Mouse (Mus musculus): ENCODE results near the gene Ins2.
A peak's percentile ranks its signal among the peaks of the same experiment; 100 is the strongest.

Ins2 gene

GRCm38 (mm10) chr7:142743281-142743680 is at the start of gene Ins2:
TSS of gene Ins2 (minus strand) at chr7:142743381.
- DNase-seq (ENCODE audit: low spot score), result no peak

- DNase-seq (ENCODE audit: low spot score), result no peak
These were observed 49.6 kb upstream of the Ins2 start for GRCm38 (mm10) chr7:142792650-142793275.

- no peak for DNase-seq (ENCODE audit: low spot score)
These were observed 46.5 kb upstream of the Ins2 start for GRCm38 (mm10) chr7:142789667-142790066.

- peak; percentile 18 for DNase-seq (ENCODE audit: low spot score)
These were observed 5.4 kb downstream of the Ins2 start for GRCm38 (mm10) chr7:142737772-142738171.

GRCm38 (mm10) chr7:142736943-142737490 is 6.2 kb downstream of the Ins2 start:
- peak; percentile 57 for DNase-seq (ENCODE audit: low spot score)

GRCm38 (mm10) chr7:142725973-142726372 is 17.2 kb downstream of the Ins2 start:
- DNase-seq (ENCODE audit: low spot score), result no peak

GRCm38 (mm10) chr7:142720725-142721124 is 22.5 kb downstream of the Ins2 start:
- DNase-seq (ENCODE audit: low spot score), result no peak

- DNase-seq (ENCODE audit: low spot score), result peak; percentile 31
These were observed 28.2 kb downstream of the Ins2 start for GRCm38 (mm10) chr7:142714783-142715498.

- DNase-seq (ENCODE audit: low spot score), result peak; percentile 20
These were observed 36.3 kb downstream of the Ins2 start for GRCm38 (mm10) chr7:142706873-142707272.

GRCm38 (mm10) chr7:142699334-142699860 is 43.8 kb downstream of the Ins2 start:
- no peak for DNase-seq (ENCODE audit: low spot score)

- DNase-seq (ENCODE audit: low spot score), result no peak
These were observed 64.6 kb downstream of the Ins2 start for GRCm38 (mm10) chr7:142678611-142679010.

GRCm38 (mm10) chr7:142675644-142676043 is 67.5 kb downstream of the Ins2 start:
- peak; percentile 20 for DNase-seq (ENCODE audit: low spot score)

GRCm38 (mm10) chr7:142675141-142675540 is 68.0 kb downstream of the Ins2 start:
- no peak for DNase-seq (ENCODE audit: low spot score)

- peak; percentile 24 for DNase-seq (ENCODE audit: low spot score)
These were observed 71.1 kb downstream of the Ins2 start for GRCm38 (mm10) chr7:142672120-142672519.

GRCm38 (mm10) chr7:142671067-142671466 is 72.1 kb downstream of the Ins2 start:
- no peak for DNase-seq (ENCODE audit: low spot score)

- no peak for DNase-seq (ENCODE audit: low spot score)
These were observed 73.2 kb downstream of the Ins2 start, which contains the start of gene Gm49394 for GRCm38 (mm10) chr7:142669751-142670625. TSS of gene Gm49394 (minus strand) at chr7:142669942.

GRCm38 (mm10) chr7:142668328-142668727 is 74.9 kb downstream of the Ins2 start:
- no peak for DNase-seq (ENCODE audit: low spot score)

- no peak for DNase-seq (ENCODE audit: low spot score)
These were observed 75.7 kb downstream of the Ins2 start for GRCm38 (mm10) chr7:142667521-142667920.

GRCm38 (mm10) chr7:142666659-142667058 is 76.5 kb downstream of the Ins2 start, which contains the start of gene Igf2:
TSS of gene Igf2 (minus strand) at chr7:142666816.
- no peak for DNase-seq (ENCODE audit: low spot score)

GRCm38 (mm10) chr7:142666109-142666508 is 77.1 kb downstream of the Ins2 start:
- DNase-seq (ENCODE audit: low spot score), result no peak

GRCm38 (mm10) chr7:142665364-142665763 is 77.8 kb downstream of the Ins2 start:
- DNase-seq (ENCODE audit: low spot score), result no peak

- no peak for DNase-seq (ENCODE audit: low spot score)
These were observed 78.6 kb downstream of the Ins2 start for GRCm38 (mm10) chr7:142664465-142665029.
